Mouse (Mus musculus) megakaryocyte, embryonic 14.5 days (primary cell): ENCODE data around the gene Phf21a.

Source experiments
- FLI1 ChIP-seq: IDR thresholded peaks from 2 replicates; pipeline ENCODE4 v1.6.1; 2012; ENCODE audit warnings: low read length, inconsistent platforms, mixed read lengths
- GATA1 ChIP-seq: IDR thresholded peaks from 3 replicates; pipeline ENCODE4 v1.6.1; 2012; ENCODE audit warnings: mixed read lengths, low read length, inconsistent platforms, borderline replicate concordance

GRCm38 (mm10) chr2:92173186-92173585 lies 80.3 kb downstream of the Phf21a start:
- TF ChIP-seq FLI1 (no peak), GATA1 (no peak)
